Mouse (Mus musculus) bone marrow, adult 2 months (tissue): Measurements from ENCODE around the gene Phtf2.

Source experiments
- CTCF ChIP-seq: fragments of 200-500 bp; IDR thresholded peaks from 2 replicates; pipeline ENCODE4 v1.5.1; 2011; ENCODE audit warnings: low read length, control low read depth; ENCODE audit not compliant: control insufficient read depth, insufficient read depth
- POLR2A ChIP-seq: fragments of 200-500 bp; IDR thresholded peaks from 2 replicates; pipeline ENCODE4 v1.6.1; 2011; ENCODE audit warnings: low read depth, mild to moderate bottlenecking, control low read depth, low read length, borderline replicate concordance; ENCODE audit not compliant: control insufficient read depth

DNA sequence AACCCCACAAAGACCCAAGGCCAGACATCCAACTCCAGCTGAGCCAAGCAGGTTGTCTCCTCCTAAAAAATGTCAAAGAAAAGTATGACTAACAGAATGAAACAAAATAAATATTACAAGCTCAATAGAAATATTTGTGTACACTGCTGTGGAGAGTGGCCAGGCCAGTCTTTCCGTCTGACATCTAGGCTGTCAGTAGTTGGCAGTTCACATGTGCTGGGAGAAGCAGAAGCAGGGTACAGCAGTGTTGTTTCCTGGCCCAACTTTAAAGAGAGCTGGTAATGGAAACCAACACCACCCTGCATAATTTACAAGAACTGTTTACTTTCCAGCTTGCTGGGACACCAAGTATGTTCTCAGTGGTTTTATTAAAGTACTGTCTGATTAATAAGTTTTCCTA is 60.3 kb downstream of the Phtf2 start:
- TF ChIP-seq CTCF (no peak), POLR2A (no peak)
